Mouse (Mus musculus) C2C12 (cell line): ENCODE results near the gene Calm3.

Source experiments
- MAX ChIP-seq: IDR thresholded peaks from one replicate; pipeline ENCODE4 v1.6.1; 2011; ENCODE audit warnings: mild to moderate bottlenecking, control low read depth
- MYOG ChIP-seq: IDR thresholded peaks from one replicate; pipeline ENCODE4 v1.6.1; 2011; ENCODE audit not compliant: control insufficient read depth, insufficient read length; ENCODE audit errors: extremely low read depth

DNA sequence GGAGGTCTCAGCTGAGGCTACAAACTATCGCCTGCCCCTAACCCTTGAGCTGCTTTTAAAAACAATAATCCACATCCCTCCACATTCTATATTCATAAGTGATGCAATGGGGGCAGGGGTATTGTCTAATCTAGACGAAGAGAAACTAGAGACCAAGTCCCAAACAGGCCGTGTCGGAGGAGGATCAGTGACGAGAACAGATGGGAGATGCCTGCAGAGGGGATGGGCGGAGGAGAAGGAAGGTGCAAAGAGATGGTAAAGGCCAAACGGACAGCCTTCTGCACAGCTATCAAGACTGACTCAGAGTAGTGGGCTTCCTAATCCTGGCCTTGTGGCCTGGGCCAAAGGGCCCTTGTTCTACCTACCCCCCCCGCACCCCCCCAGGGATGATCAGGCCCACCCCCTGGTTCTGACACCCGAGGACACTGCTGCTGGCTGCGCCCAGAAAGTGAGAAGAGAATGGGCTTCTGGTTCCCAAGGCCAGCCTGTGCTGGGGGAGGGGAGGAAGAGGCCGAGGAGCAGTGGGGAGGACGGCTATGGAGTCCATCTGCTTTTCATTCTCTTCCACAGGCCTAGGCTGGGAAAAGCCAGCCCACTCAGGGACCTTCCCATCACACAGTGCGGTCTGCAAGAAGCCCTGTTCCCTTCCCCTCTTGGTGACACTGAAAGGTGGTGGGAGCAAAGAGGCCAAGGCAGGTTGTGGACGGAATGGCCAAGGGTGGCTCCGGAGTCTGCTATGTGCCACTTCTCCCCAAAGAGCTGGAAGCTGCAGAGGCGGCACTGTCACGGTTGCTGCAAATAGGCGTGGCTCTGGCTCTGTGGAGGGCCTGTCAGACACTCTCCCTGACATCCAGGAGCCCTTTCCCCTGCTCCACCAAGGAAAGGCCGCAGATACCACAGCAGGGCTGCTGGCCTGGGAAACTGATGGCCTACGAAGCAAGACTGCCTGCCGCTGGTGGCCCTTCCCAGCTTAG lies 2.8 kb downstream of the Calm3 start:
- TF ChIP-seq MAX (no peak), MYOG (no peak)
